Comparison of ENCODE assay signal across 13 mouse cellular contexts in the genomic region with DNA sequence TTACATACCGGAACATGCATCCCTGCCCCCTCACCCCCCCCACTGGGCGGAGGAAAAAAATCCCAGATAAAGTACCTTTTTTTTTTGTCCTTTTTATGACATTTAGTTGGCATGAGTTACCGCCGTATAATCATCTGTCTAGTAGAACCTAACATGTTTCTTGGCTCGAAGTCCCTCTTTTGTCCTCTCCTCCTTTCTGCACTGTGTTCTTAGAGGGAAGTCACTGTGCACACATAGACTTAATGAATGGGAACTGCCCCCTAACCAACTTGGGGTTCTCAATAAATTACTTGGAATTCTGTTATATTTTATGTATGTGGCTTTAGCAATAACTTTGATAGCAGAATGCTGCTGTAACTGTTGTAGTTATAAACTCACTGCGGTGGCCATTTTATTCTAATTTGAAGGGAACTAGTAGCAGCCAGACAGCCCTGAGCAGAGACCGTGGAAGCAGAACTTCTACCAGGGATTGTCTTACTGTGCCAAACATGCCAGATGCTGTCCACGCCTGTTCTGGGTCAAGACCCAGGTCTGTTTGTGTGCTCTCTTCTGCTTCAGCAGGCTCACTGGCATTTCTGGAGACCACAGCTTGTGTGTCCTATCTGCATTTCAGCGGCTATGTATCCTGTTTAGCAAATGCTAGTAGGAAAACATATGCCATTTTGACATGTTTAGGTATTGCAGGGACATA.
DNase-seq lines count a peak whose midpoint lies in the region; ATAC-seq and TF ChIP-seq lines count a peak whose summit lies in the region.
"Had no signal": no experiment of that assay in that cellular context is flagged by ENCODE, and none has a peak within 500 bp of the region (broad histone marks: within the 10 kb centered on the region; RNA-seq: fewer than 3 reads in every experiment).

No protein-coding gene starts in this region.

- no peaks in the 10 kb centered on the region for H3K27me3 ChIP-seq in cerebellum, adult 2 months (ENCODE audit: control insufficient read depth, insufficient read depth, low read length)
- H3K27me3 ChIP-seq in kidney, embryonic 16.5 days (ENCODE audit: insufficient read depth, low read length) = no peaks in the 10 kb centered on the region
- H3K27me3 ChIP-seq: limb, embryonic 15.5 days; lung, embryonic 15.5 days had no signal

- TF ChIP-seq CTCF in cerebellum, adult 2 months (IDR thresholded peaks at IDR 0.05; ENCODE audit: borderline replicate concordance, insufficient read depth, low read depth, low read length) = no peak

- H3K4me2 ChIP-seq in kidney, embryonic 16.5 days (replicated peaks; ENCODE audit: low read depth, low read length) = no peak overlapping the region
- H3K4me2 ChIP-seq: limb, embryonic 15.5 days; lung, embryonic 15.5 days had no signal

- peak; percentile 75 for ATAC-seq in kidney, embryonic 16.5 days (ENCODE audit: low FRiP score, low TSS enrichment)
- ATAC-seq: inflammation-experienced regulatory T-cells, adult 6 months had no signal

- 16% methylated on average over 9 of the region's 9 CpGs for WGBS in cerebellum, adult 2 months
- 39% methylated on average over 9 of the region's 9 CpGs for WGBS in kidney, embryonic 16.5 days

- no peak overlapping the region for H3K9ac ChIP-seq in kidney, embryonic 16.5 days (replicated peaks; ENCODE audit: low read length)
- H3K9ac ChIP-seq: limb, embryonic 15.5 days; lung, embryonic 15.5 days had no signal

- peak overlapping the region; percentile 51 for H3K27ac ChIP-seq in cerebellum, adult 2 months (ENCODE audit: insufficient read depth, low read length)
- H3K27ac ChIP-seq in kidney, embryonic 16.5 days (ENCODE audit: low read length) = no peak overlapping the region
- H3K27ac ChIP-seq: limb, embryonic 15.5 days; lung, embryonic 15.5 days; midbrain, embryonic 10.5 days; stomach, postnatal 0 days had no signal

- peaks cover 33% of the 10 kb centered on the region for H3K4me1 ChIP-seq in cerebellum, adult 2 months (ENCODE audit: control insufficient read depth, insufficient read depth, low read length)
- peaks cover 20% of the 10 kb centered on the region for H3K4me1 ChIP-seq in kidney, embryonic 16.5 days (ENCODE audit: insufficient read depth, low read length)
- H3K4me1 ChIP-seq: midbrain, embryonic 10.5 days had no signal

- DNase-seq in kidney, adult 18-20 months = peak; percentile 19
- no peak for DNase-seq in kidney, postnatal 14 days
- DNase-seq in cerebellum, adult 2 months = peak; percentile 54 to 71
- peak; percentile 63 to 65 for DNase-seq in cerebellum, postnatal 14 days
- no peak for DNase-seq in spleen, postnatal 4 days (ENCODE audit: low spot score in 2 of 2)
- no peak for DNase-seq in embryo, embryonic 9.5 days (ENCODE audit: extremely low spot score)
- DNase-seq: gastrocnemius, postnatal 25 days had no signal

- H3K36me3 ChIP-seq in kidney, embryonic 16.5 days (ENCODE audit: insufficient read depth, low read length) = no peaks in the 10 kb centered on the region
- H3K36me3 ChIP-seq: limb, embryonic 15.5 days; lung, embryonic 15.5 days had no signal

- H3K4me3 ChIP-seq in cerebellum, adult 2 months (replicated peaks; ENCODE audit: insufficient read depth, low read depth, low read length) = no peak overlapping the region
- no peak overlapping the region for H3K4me3 ChIP-seq in kidney, embryonic 16.5 days (ENCODE audit: low read length)
- H3K4me3 ChIP-seq: limb, embryonic 15.5 days; lung, embryonic 15.5 days; midbrain, embryonic 10.5 days had no signal

- H3K9me3 ChIP-seq in kidney, embryonic 16.5 days (ENCODE audit: low read length) = no peaks in the 10 kb centered on the region
- H3K9me3 ChIP-seq: limb, embryonic 15.5 days; lung, embryonic 15.5 days; midbrain, embryonic 10.5 days had no signal

- no peak for TF ChIP-seq POLR2A in cerebellum, adult 2 months (IDR thresholded peaks at IDR 0.05; ENCODE audit: borderline replicate concordance, insufficient read depth, low read length)

Comparison
In these comparisons a context has a peak if more than half of its experiments do, and no peak if none do; other contexts are left out.
1. DNase-seq: peak in kidney, adult 18-20 months (single experiment), cerebellum, adult 2 months (2 of 2) and cerebellum, postnatal 14 days (2 of 2); none in kidney, postnatal 14 days (single experiment), spleen, postnatal 4 days (0 of 2) and embryo, embryonic 9.5 days (single experiment).